Mouse (Mus musculus) embryonic facial prominence, embryonic 11.5 days (tissue): ENCODE measurements around the gene Efs. TPM values are rescaled to one million over a fixed set of nuclear protein-coding genes. Genes with fewer than 3 reads are reported as not detected.
A peak's percentile ranks its signal among the peaks of the same experiment; 100 is the strongest.

ENCODE experiments used
- ATAC-seq: fragments of 200-750 bp; cut with Nextera tagmentation; replicated peaks from 2 replicates; pipeline ENCODE4 v1.8.0; 2017; ENCODE audit warnings: low read depth; ENCODE audit not compliant: insufficient number of reproducible peaks, low FRiP score, low TSS enrichment
- DNase-seq: peaks from one replicate; pipeline ENCODE4 v3.0.0-alpha.2; 2015; ENCODE audit warnings: low spot score
- H3K27ac ChIP-seq: fragments of 300-500 bp; sonication (generic); replicated peaks from 2 replicates; pipeline ENCODE4 v1.5.1; 2014; ENCODE audit warnings: mild to moderate bottlenecking, low read depth, low read length, control low read depth
- H3K27me3 ChIP-seq: fragments of 300-500 bp; sonication (generic); 2 replicates; pipeline ENCODE4 v1.6.1; 2014; ENCODE audit warnings: mild to moderate bottlenecking, low read length, moderate library complexity, mixed read lengths; ENCODE audit not compliant: control insufficient read depth, insufficient read depth
- H3K36me3 ChIP-seq: fragments of 300-500 bp; sonication (generic); replicated peaks from 2 replicates; pipeline ENCODE4 v1.6.1; 2014; ENCODE audit warnings: low read depth, mild to moderate bottlenecking, low read length, moderate library complexity, mixed read lengths; ENCODE audit not compliant: control insufficient read depth, insufficient read depth
- H3K4me1 ChIP-seq: fragments of 300-500 bp; sonication (generic); 2 replicates; pipeline ENCODE4 v1.6.1; 2014; ENCODE audit warnings: low read length, mixed read lengths; ENCODE audit not compliant: control insufficient read depth, insufficient read depth
- H3K4me2 ChIP-seq: fragments of 300-500 bp; sonication (generic); 2 replicates; pipeline ENCODE4 v1.6.1; 2014; ENCODE audit warnings: low read depth, mild to moderate bottlenecking, control low read depth, low read length, moderate library complexity
- H3K4me3 ChIP-seq: fragments of 300-500 bp; sonication (generic); 2 replicates; pipeline ENCODE4 v1.5.1; 2014; ENCODE audit warnings: low read depth, low read length, control low read depth
- H3K9ac ChIP-seq: fragments of 300-500 bp; sonication (generic); replicated peaks from 2 replicates; pipeline ENCODE4 v1.6.1; 2014; ENCODE audit warnings: mild to moderate bottlenecking, control low read depth, low read length
- H3K9me3 ChIP-seq: fragments of 300-500 bp; sonication (generic); replicated peaks from 2 replicates; pipeline ENCODE4 v1.6.1; 2016; ENCODE audit warnings: mild to moderate bottlenecking, low read length, inconsistent platforms, mixed read lengths; ENCODE audit not compliant: control insufficient read depth
- WGBS: fragments of 180-500 bp; shearing (Covaris S2); extraction: QIAGEN DNeasy Blood & Tissue Kit; methylation state at CpG from one replicate; pipeline ENCODE4 v1.1.7; 2014; 5-methylcytosine and 5-hydroxymethylcytosine counted together
- polyA plus RNA-seq: library from polyadenylated mRNA; unstranded; fragments of >200 nt; fragmentation: Nextera tagmentation; extraction: Ambion mirVana; gene quantifications from 2 replicates; pipeline ENCODE4 v1.2.1, GENCODE M21; 2014

Gene Efs
- polyA plus RNA-seq, 1 experiment from 2014 or later: 29.9 TPM

GRCm38 (mm10) chr14:54884022-54884712 lies 41.8 kb downstream of the Efs start:
- peak overlapping the region; percentile 76 for H3K4me2 ChIP-seq
- no peak for ATAC-seq
- 27% methylated on average over 21 of the region's 21 CpGs for WGBS

GRCm38 (mm10) chr14:54883154-54884021 lies 42.5 kb downstream of the Efs start, which contains the start of the genes Bcl2l2 and Gm20521:
TSS of gene Bcl2l2 (plus strand) at chr14:54883377.
TSS of gene Gm20521 (plus strand) at chr14:54883441.
- Histone ChIP-seq H3K4me3 (peak within 1 kb of the TSS; percentile 57), H3K27me3 (no peaks in the 10 kb centered on the region), H3K36me3 (no peaks in the 10 kb centered on the region), H3K4me2 (peak within 1 kb of the TSS; percentile 76), H3K4me1 (no peaks in the 10 kb centered on the region; the same call in 1 of the 2 replicates), H3K9me3 (no peaks in the 10 kb centered on the region), H3K9ac (peak within 1 kb of the TSS; percentile 67), H3K27ac (peak within 1 kb of the TSS; percentile 80)
- 0% methylated on average over 27 of the region's 27 CpGs for WGBS
- ATAC-seq (peak; percentile 78), DNase-seq (peak; percentile 90)

More at GRCm38 (mm10) chr14:54884022-54884712, 41.8 kb downstream of the Efs start:
- Histone ChIP-seq H3K27me3 (no peaks in the 10 kb centered on the region), H3K4me3 (peak overlapping the region; percentile 57), H3K27ac (peak overlapping the region; percentile 80; the same call in 1 of the 2 replicates), H3K36me3 (no peaks in the 10 kb centered on the region), H3K4me1 (no peaks in the 10 kb centered on the region; the same call in 1 of the 2 replicates), H3K9me3 (no peaks in the 10 kb centered on the region), H3K9ac (peak overlapping the region; percentile 67)
- no peak for DNase-seq

- Histone ChIP-seq H3K27ac (0 out of 2 replicates have a peak within 1 kb of the TSS, but pooled peaks have one; percentile 16), H3K9ac (peak within 1 kb of the TSS; percentile 78), H3K4me3 (peak within 1 kb of the TSS; percentile 68), H3K27me3 (peaks cover 8% of the 10 kb centered on the region), H3K4me2 (peak within 1 kb of the TSS; percentile 100), H3K9me3 (no peaks in the 10 kb centered on the region), H3K36me3 (no peaks in the 10 kb centered on the region), H3K4me1 (peaks cover 4% of the 10 kb centered on the region; the same call in 1 of the 2 replicates)
- under 1% methylated on average over 54 of the region's 61 CpGs for WGBS
- ATAC-seq: peak; percentile 69
- peak; percentile 59 for DNase-seq
These were observed 48.7 kb downstream of the Efs start, which contains the start of gene Ppp1r3e for GRCm38 (mm10) chr14:54877048-54877715. TSS of gene Ppp1r3e (minus strand) at chr14:54877550.

- no peaks in the 10 kb centered on the region for H3K9me3 ChIP-seq
- peak overlapping the region; percentile 68 for H3K4me3 ChIP-seq
- H3K36me3 ChIP-seq: no peaks in the 10 kb centered on the region
- WGBS: under 1% methylated on average over 65 of the region's 72 CpGs
- H3K4me1 ChIP-seq: peaks cover 4% of the 10 kb centered on the region; the same call in 1 of the 2 replicates
- H3K4me2 ChIP-seq: peak overlapping the region; percentile 100
- peak overlapping the region; percentile 78 for H3K9ac ChIP-seq
- ATAC-seq (peak; percentile 76), DNase-seq (peak; percentile 90)
- peaks cover 8% of the 10 kb centered on the region for H3K27me3 ChIP-seq
- H3K27ac ChIP-seq: 0 out of 2 replicates have a peak overlapping the region, but pooled peaks have one; percentile 16
These were observed 49.3 kb downstream of the Efs start for GRCm38 (mm10) chr14:54876539-54877047.

GRCm38 (mm10) chr14:54875844-54876538 lies 49.9 kb downstream of the Efs start:
- ATAC-seq (peak; percentile 55), DNase-seq (peak; percentile 64)
- Histone ChIP-seq H3K36me3 (no peaks in the 10 kb centered on the region), H3K9ac (peak overlapping the region; percentile 78), H3K4me3 (peak overlapping the region; percentile 68), H3K4me1 (peaks cover 4% of the 10 kb centered on the region; the same call in 1 of the 2 replicates), H3K27ac (0 out of 2 replicates have a peak overlapping the region, but pooled peaks have one; percentile 16), H3K9me3 (no peaks in the 10 kb centered on the region), H3K27me3 (peaks cover 8% of the 10 kb centered on the region), H3K4me2 (peak overlapping the region; percentile 100)
- 2% methylated on average over 36 of the region's 36 CpGs for WGBS

- Histone ChIP-seq H3K27ac (no peak overlapping the region), H3K36me3 (no peaks in the 10 kb centered on the region), H3K27me3 (peaks cover 8% of the 10 kb centered on the region), H3K4me2 (no peak overlapping the region; the same call in 1 of the 2 replicates), H3K9me3 (no peaks in the 10 kb centered on the region), H3K9ac (no peak overlapping the region), H3K4me3 (no peak overlapping the region), H3K4me1 (peaks cover 4% of the 10 kb centered on the region; the same call in 1 of the 2 replicates)
- no peak for ATAC-seq
- DNase-seq: no peak
- 79% methylated on average over 3 of the region's 3 CpGs for WGBS
These were observed 51.8 kb downstream of the Efs start for GRCm38 (mm10) chr14:54874165-54874564.

GRCm38 (mm10) chr14:54870861-54871260 lies 55.1 kb downstream of the Efs start, which contains the start of gene Homez:
TSS of gene Homez (minus strand) at chr14:54870961.
- ATAC-seq: no peak
- Histone ChIP-seq H3K9ac (no peak within 1 kb of the TSS), H3K36me3 (no peaks in the 10 kb centered on the region), H3K27ac (no peak within 1 kb of the TSS), H3K27me3 (no peaks in the 10 kb centered on the region), H3K4me3 (no peak within 1 kb of the TSS), H3K4me2 (no peak within 1 kb of the TSS), H3K4me1 (no peaks in the 10 kb centered on the region), H3K9me3 (no peaks in the 10 kb centered on the region)
- WGBS: 84% methylated on average over 5 of the region's 5 CpGs
- DNase-seq: no peak
